Mouse (Mus musculus): ENCODE data around the gene Hmgcs2.
A peak's percentile ranks its signal among the peaks of the same experiment; 100 is the strongest.

The Hmgcs2 gene

GRCm38 (mm10) chr3:98280933-98281678 lies 871 bp downstream of the Hmgcs2 start:
- DNase-seq: peak; percentile 87

GRCm38 (mm10) chr3:98282422-98282821 lies 2.2 kb downstream of the Hmgcs2 start:
- no peak for DNase-seq

DNA sequence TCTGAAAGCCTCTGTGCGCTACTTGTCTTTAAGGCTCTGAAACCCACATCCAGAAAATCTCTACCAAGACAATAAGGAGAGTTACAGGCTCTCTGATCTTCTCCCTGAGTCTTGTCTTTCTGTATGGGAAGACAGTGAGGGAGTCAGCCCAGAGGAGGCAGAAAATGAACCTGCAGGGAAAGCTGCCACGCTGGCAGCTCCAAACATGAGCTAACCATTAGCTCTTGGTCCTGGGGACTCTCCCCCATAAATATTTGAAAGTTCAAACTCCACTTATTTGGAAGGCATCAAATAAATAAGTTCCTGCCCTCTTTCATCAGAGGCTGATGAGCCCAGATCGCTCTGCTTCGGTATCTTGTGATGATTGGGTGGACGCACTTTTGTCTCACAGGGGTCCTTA lies 3.0 kb downstream of the Hmgcs2 start:
- no peak for DNase-seq

DNA sequence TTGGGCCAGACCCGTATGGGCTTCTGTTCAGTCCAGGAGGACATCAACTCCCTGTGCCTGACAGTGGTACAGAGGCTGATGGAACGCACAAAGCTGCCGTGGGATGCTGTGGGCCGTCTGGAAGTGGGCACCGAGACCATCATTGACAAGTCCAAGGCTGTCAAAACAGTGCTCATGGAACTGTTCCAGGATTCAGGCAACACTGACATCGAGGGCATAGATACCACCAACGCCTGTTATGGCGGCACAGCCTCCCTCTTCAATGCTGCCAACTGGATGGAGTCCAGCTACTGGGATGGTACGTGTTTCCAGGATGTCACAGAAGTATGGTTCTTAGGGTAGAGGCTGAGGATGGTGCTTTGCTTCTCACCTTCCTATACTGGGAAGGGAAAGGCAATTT lies 10.8 kb downstream of the Hmgcs2 start:
- DNase-seq: no peak

- peak; percentile 61 for DNase-seq
Measured at GRCm38 (mm10) chr3:98295965-98296364, 15.7 kb downstream of the Hmgcs2 start.

GRCm38 (mm10) chr3:98299391-98300100 lies 19.3 kb downstream of the Hmgcs2 start:
- no peak for DNase-seq

DNA sequence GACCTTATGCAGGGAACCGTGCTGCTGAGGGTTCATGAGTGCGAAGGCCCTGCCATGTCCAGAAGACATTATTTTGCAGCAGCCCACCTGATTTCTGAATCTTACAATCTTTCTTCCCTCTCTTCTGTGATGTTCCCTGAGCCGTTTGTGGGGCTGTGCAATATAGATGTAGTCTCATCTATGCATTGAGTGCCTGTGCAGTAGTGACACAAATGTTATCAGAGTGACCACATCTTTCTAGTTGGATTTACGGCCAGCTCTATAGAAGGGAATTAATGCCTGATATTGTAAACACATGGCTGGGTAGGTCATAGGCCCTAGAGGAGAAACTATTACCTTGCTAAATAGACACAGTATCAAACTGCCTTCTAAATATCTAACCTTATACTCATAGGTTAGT lies 20.0 kb downstream of the Hmgcs2 start:
- no peak for DNase-seq

- no peak for DNase-seq
Measured at GRCm38 (mm10) chr3:98301761-98302160, 21.5 kb downstream of the Hmgcs2 start.

- DNase-seq: no peak
Measured at GRCm38 (mm10) chr3:98308606-98309005, 28.4 kb downstream of the Hmgcs2 start.

- no peak for DNase-seq
Measured at GRCm38 (mm10) chr3:98310456-98310855, 30.2 kb downstream of the Hmgcs2 start.

DNA sequence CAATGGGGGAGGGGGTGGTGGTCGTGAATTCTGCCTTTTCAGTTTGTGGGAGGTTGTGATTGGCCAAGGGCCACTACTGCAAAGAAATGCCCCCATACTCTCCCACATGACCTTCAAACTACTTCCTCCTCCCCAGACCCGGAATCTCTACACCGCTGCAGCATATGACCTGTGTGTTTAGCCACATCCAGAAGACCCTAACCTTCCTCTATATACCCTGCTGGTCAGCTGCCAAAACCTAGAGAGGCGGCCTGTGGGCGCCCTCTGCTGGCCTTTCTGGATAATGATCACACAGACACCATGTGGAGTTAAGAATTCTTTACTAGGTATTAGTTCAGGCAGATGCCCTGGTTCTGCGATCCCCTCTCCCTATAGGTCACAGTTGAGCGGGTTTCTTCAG lies 32.6 kb downstream of the Hmgcs2 start:
- DNase-seq: peak; percentile 79

DNA sequence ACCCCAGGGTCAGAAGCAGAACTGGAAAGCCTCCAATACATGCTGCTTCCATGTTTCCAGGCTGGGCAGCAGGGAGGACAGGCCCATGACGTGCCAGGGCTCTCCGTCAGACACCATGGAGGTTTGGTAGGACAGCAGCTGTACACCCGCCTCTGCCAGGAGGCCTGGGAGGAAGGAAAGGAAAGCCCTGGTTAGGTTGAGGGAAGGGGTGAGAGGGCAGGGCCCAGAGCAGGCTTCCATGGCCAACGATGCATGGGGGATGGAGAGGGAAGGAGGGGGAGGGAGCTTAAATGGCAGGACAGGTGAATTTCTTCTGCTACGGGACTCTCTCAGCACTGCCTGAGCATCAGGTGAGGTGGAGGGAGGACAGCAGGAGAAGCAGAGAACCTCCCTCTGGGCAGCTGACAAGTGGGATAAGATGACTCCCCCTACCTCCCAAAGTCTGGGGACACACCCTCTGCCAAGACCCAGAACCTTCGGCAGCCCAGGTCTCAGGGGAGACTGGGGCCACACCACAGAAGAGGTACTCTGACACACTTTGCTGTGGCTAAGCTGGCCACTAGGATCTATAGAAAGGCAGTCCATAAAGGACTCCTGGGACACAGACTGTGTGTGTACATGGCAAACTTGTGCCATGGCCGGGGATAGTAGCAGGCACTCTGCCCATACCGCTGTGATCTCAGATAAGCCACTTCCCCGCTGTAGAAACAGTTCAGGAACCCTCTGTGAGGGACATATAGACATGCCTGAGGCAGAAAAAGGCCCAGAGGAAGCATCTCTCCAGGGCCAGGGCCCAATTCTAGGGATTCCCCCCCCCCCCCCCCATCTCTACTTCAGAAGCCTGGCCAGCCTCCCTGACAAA lies 33.3 kb downstream of the Hmgcs2 start:
- no peak for DNase-seq

- no peak for DNase-seq
Measured at GRCm38 (mm10) chr3:98315181-98315580, 34.9 kb downstream of the Hmgcs2 start.

DNA sequence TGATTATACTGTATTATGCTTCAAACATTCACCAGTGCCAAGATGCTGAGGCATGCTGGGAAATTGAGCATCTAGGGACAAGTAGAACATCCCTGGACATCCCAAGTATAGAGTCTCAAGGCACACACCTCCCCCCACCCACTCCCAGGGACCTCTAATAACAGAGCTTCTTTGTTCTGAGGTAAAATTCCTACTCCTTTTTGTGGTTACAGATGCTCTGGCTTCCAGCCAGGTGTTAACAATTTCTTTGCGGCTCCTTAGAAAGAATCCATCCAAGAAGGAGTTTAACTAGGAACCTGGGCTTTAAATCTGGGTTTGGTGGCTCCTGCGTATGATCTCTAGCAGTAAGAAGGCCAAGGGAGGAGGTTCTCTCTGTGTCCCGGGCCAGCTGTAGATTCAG lies 36.9 kb downstream of the Hmgcs2 start:
- DNase-seq: no peak

GRCm38 (mm10) chr3:98319190-98319589 lies 39.0 kb downstream of the Hmgcs2 start:
- no peak for DNase-seq

DNA sequence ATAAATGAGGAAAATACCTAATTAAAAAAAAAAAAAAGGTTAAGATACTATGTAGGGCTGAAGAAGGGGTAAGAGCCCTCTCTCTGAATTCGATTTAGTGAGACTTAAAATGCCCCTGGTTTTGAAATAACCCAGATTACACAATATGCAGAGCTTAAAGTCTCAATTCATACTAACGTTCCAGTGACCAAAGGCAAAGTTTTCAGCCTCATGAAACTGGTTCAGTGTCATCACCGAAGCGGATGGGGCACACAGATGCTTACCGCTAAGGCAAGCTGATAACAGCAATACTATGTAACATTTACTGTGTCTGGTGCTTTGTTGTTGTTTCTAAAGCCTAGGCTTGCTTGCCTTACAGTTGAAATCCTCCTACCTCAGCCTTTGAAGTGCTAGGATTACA lies 42.0 kb downstream of the Hmgcs2 start:
- DNase-seq: no peak

DNA sequence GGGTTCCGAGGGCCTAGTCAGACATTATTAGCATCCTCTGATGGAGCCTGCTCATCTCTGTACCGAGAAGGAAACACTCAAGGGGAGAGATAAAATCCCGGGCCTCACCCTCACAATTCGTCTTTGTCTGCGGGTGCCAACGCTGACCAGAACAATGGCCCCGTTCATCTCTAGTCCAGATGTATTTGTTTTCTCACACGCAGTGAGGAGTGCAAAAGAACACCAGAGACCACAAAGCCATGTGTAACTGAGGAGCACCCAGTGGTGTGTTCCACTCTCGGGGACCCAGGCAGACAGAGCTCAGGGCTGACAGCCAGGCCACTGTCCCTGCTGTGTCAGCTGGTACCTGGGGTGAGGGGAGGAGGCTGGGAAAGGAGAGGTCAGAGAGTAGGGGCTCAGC lies 44.0 kb downstream of the Hmgcs2 start:
- no peak for DNase-seq

DNA sequence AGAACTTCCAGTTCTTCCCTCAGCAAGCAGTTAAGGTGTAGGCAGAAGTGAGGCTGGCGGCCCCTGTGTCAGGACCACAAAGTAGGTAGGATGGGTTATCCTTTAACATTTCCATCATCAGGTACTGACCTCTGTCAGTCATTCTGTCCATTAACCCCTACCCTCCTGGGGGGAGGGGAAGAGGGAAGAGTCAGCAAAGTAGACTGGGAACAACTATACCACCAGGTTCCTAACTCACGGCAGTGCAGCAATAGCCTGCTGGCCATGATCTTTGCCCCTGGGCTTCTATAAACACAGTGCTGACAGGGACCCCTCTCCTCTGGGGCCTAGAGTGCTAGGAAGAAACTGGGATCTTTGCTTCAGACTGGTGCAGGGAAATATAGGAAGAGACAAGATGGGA lies 53.8 kb downstream of the Hmgcs2 start:
- DNase-seq: no peak

DNA sequence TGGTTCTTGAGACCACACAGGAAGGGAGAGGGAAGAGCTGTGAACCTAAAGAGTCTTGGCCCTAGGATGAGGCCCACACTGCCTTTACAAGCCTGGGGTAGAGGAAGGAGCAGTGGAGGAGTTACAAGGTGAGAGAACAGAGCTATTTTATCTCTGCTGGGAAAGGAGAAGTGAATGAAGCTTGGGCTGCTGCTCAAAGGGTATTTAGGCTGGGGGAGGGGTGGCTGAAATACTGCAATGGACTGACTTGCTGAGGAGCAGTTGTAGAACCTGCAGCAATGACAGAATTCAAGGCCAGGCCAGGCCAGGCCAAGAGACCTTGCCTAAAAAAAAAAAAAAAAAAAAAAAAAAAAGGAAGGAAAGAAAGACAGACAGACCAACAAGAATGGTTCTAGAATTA lies 55.1 kb downstream of the Hmgcs2 start:
- DNase-seq: no peak

- DNase-seq: peak; percentile 61
Measured at GRCm38 (mm10) chr3:98335886-98336285, 55.7 kb downstream of the Hmgcs2 start.

DNA sequence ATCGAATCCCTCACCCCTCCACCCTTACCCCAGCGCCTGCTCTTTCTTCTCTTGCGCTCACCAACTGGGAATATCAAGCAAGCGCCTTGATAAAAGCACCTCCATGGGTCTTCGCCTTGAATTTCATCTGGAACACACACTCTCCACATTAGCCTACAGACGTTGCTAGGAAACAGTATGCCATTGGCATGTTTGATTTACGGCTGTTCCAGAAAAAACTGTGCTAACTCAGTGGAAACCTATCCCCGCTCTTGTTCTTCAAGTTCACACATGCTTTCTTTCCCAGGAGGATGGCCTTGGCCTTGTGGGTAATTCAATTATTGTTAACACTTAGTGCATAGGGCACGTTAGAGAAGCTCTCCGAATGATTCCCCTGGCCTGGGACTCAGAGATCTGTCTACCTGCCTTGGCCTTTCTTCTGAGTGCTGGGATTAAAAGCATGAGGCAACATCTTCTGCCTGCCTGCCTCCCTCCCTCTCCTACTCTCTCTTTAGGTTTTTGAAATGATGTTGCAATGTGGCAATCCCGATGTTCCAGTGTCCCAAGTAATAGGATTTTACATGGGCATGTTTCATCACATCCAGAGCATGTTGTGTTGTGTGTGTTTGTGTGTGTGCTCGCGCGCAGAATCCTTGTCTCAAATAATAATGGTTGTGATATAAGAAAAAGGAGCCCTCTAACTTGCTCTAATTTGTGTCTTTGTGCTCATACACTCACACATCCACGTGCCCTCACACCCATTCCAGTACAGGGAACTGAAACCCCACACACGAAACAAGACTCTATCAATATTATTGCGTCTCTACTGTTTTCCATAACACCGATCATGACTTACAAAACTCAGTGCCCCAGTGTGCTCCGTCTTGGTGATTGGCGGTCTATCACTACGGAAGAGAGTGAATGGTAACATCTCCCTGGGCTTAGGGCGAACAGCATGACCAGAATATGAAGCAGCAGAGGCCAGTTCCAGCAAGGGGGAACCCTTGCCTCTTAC lies 56.7 kb downstream of the Hmgcs2 start:
- DNase-seq: no peak

- DNase-seq: peak; percentile 61
Measured at GRCm38 (mm10) chr3:98338584-98339041, 58.4 kb downstream of the Hmgcs2 start.

Measured in thymus, postnatal 4 days (tissue).